Mouse (Mus musculus): Measurements from ENCODE around the gene Mcat. TPM values are rescaled to one million over a fixed set of nuclear protein-coding genes. Genes with fewer than 3 reads are reported as not detected.
A peak's percentile ranks its signal among the peaks of the same experiment; 100 is the strongest.

Mcat gene
- total and polyA plus RNA-seq, 3 experiments, result 32.2 to 40.8 (median 38.7) TPM

- Histone ChIP-seq H3K27me3 (ENCODE audit: control insufficient read depth, insufficient read depth, low read length) (no peaks in the 10 kb centered on the region), H3K27ac (no peak overlapping the region), H3K4me1 (ENCODE audit: control insufficient read depth, insufficient read depth, low read length) (no peaks in the 10 kb centered on the region), H3K9ac (ENCODE audit: low read depth, low read length) (no peak overlapping the region), H3K36me3 (ENCODE audit: control insufficient read depth, insufficient read depth, low read length) (no peaks in the 10 kb centered on the region), H3K79me2 (replicated peaks; ENCODE audit: control insufficient read depth, insufficient read depth, low read length) (no peaks in the 10 kb centered on the region), H3K4me3 (no peak overlapping the region)
- 93% methylated on average over 6 of the region's 6 CpGs for WGBS
- TF ChIP-seq EP300 (IDR thresholded peaks at IDR 0.05; ENCODE audit: insufficient read depth, low read depth, low read length) (no peak), CTCF (IDR thresholded peaks at IDR 0.05) (peak; percentile 47)
- DNase-seq, result no peak
- intact Hi-C loops (cut with DNase I), result no loop called here
Measured at GRCm38 (mm10) chr15:83497299-83497698, 66.3 kb downstream of the Mcat start.

Small RNAs within 50 kb of the gene (microRNA-seq; reads per million reads assigned to microRNA genes)
- 0 reads per million in 2 experiments for gene Gm24575

Other genes starting within 250 kb of the Mcat start
- 1 to 10 TPM; 9.6 to 9.8 TPM for gene Arfgap3, start 213.5 kb downstream of the Mcat start, total RNA-seq (2021)
- 12.2 and 13.1 TPM in 2 replicates for gene Arfgap3, start 213.5 kb downstream of the Mcat start, polyA plus RNA-seq (2012; rRNA removed)
- 100 to 1,000 TPM; 200 to 246 TPM for gene Pacsin2, start 99.2 kb downstream of the Mcat start, total RNA-seq (2021)
- 111 and 169 TPM in 2 replicates for gene Pacsin2, start 99.2 kb downstream of the Mcat start, polyA plus RNA-seq (2012; rRNA removed)
- 10 to 100 TPM; 52.1 to 62.9 TPM for gene Ttll1, start 52.9 kb downstream of the Mcat start, total RNA-seq (2021)
- 37.6 and 41.3 TPM in 2 replicates for gene Ttll1, start 52.9 kb downstream of the Mcat start, polyA plus RNA-seq (2012; rRNA removed)
- gene Bik, start 36.9 kb downstream of the Mcat start, total RNA-seq (2021), result 10 to 100 TPM in 1 of 2 experiments, 1 to 10 TPM in 1; 8.3 to 10.9 TPM
- gene Bik, start 36.9 kb downstream of the Mcat start, polyA plus RNA-seq (2012; rRNA removed), result 11.7 and 21.8 TPM in 2 replicates
- 10 to 100 TPM; 61.2 to 61.8 TPM for gene Tspo, start 195 bp downstream of the Mcat start, total RNA-seq (2021)
- gene Tspo, start 195 bp downstream of the Mcat start, polyA plus RNA-seq (2012; rRNA removed), result 101 and 154 TPM in 2 replicates
- gene Ttll12, start 31.4 kb upstream of the Mcat start, total RNA-seq (2021), result 1 to 10 TPM; 4.5 to 5.5 TPM
- gene Ttll12, start 31.4 kb upstream of the Mcat start, polyA plus RNA-seq (2012; rRNA removed), result 9.9 and 10.6 TPM in 2 replicates
- gene Scube1, start 161.2 kb upstream of the Mcat start, total RNA-seq (2021), result 1 to 10 TPM in 1 of 2 experiments, under 1 TPM in 1; 0.65 to 1.3 TPM
- 2.2 and 3.0 TPM in 2 replicates for gene Scube1, start 161.2 kb upstream of the Mcat start, polyA plus RNA-seq (2012; rRNA removed)
- not detected for gene Mpped1, start 215.7 kb upstream of the Mcat start, total RNA-seq (2021)
- not detected in 2 replicates for gene Mpped1, start 215.7 kb upstream of the Mcat start, polyA plus RNA-seq (2012; rRNA removed)

Data from heart, adult 2 months (tissue).